Mouse (Mus musculus) megakaryocyte, embryonic 14.5 days (primary cell): ENCODE data around the gene Ccdc167. TPM values are rescaled to one million over a fixed set of nuclear protein-coding genes. Genes with fewer than 3 reads are reported as not detected.

Experiments
- H3K27me3 ChIP-seq: replicated peaks from 2 replicates; pipeline ENCODE3; 2012; ENCODE audit warnings: inconsistent platforms
- H3K36me3 ChIP-seq: replicated peaks from 2 replicates; pipeline ENCODE3; 2012; ENCODE audit warnings: low read length, inconsistent platforms, mixed read lengths
- H3K4me1 ChIP-seq: 2 replicates; pipeline ENCODE4 v1.6.1; 2012; ENCODE audit warnings: inconsistent platforms
- H3K4me3 ChIP-seq: replicated peaks from 2 replicates; pipeline ENCODE3; 2012; ENCODE audit warnings: moderate library complexity, mild to moderate bottlenecking, inconsistent platforms
- H3K9me3 ChIP-seq: 2 replicates; pipeline ENCODE4 v1.6.1; 2012; ENCODE audit warnings: inconsistent platforms
- FLI1 ChIP-seq: IDR thresholded peaks from 2 replicates; pipeline ENCODE4 v1.6.1; 2012; ENCODE audit warnings: low read length, inconsistent platforms, mixed read lengths
- GATA1 ChIP-seq: IDR thresholded peaks from 3 replicates; pipeline ENCODE4 v1.6.1; 2012; ENCODE audit warnings: mixed read lengths, low read length, inconsistent platforms, borderline replicate concordance
- polyA plus RNA-seq: library from polyadenylated mRNA; stranded (reverse); fragments of >175 nt; gene quantifications from 2 replicates; pipeline ENCODE4 v1.2.3, GENCODE M21; 2012; ENCODE audit warnings: low replicate concordance; ENCODE audit not compliant: insufficient read depth

Ccdc167 gene
- polyA plus RNA-seq, 1 experiment = 9.1 TPM

GRCm38 (mm10) chr17:29678526-29678925, 38.3 kb downstream of the Ccdc167 start:
- TF ChIP-seq GATA1 (no peak), FLI1 (no peak)
- no peaks in the 10 kb centered on the region for H3K9me3 ChIP-seq
- H3K36me3 ChIP-seq = peaks cover 99% of the 10 kb centered on the region
- no peaks in the 10 kb centered on the region for H3K27me3 ChIP-seq
- H3K4me1 ChIP-seq = peaks cover 13% of the 10 kb centered on the region
- H3K4me3 ChIP-seq = no peak overlapping the region

- H3K9me3 ChIP-seq = no peaks in the 10 kb centered on the region
- no peak for TF ChIP-seq FLI1
- no peak for TF ChIP-seq GATA1
- H3K4me1 ChIP-seq = peaks cover 29% of the 10 kb centered on the region
- H3K27me3 ChIP-seq = no peaks in the 10 kb centered on the region
- H3K4me3 ChIP-seq = no peak overlapping the region
- peaks cover 92% of the 10 kb centered on the region for H3K36me3 ChIP-seq
These were observed 43.5 kb downstream of the Ccdc167 start for GRCm38 (mm10) chr17:29673325-29673724.

- no peaks in the 10 kb centered on the region for H3K9me3 ChIP-seq
- no peak overlapping the region for H3K4me3 ChIP-seq
- TF ChIP-seq GATA1 (no peak), FLI1 (no peak)
- no peaks in the 10 kb centered on the region for H3K27me3 ChIP-seq
- peaks cover 41% of the 10 kb centered on the region for H3K4me1 ChIP-seq
- H3K36me3 ChIP-seq = peaks cover 92% of the 10 kb centered on the region
These were observed 45.8 kb downstream of the Ccdc167 start for GRCm38 (mm10) chr17:29671021-29671420.

GRCm38 (mm10) chr17:29669936-29670335, 46.9 kb downstream of the Ccdc167 start:
- H3K4me3 ChIP-seq = no peak overlapping the region
- H3K36me3 ChIP-seq = peaks cover 90% of the 10 kb centered on the region
- peaks cover 47% of the 10 kb centered on the region for H3K4me1 ChIP-seq
- H3K9me3 ChIP-seq = no peaks in the 10 kb centered on the region
- no peak for TF ChIP-seq GATA1
- TF ChIP-seq FLI1 = no peak
- no peaks in the 10 kb centered on the region for H3K27me3 ChIP-seq

- H3K4me3 ChIP-seq = no peak overlapping the region
- H3K9me3 ChIP-seq = no peaks in the 10 kb centered on the region
- peaks cover 55% of the 10 kb centered on the region for H3K4me1 ChIP-seq
- no peaks in the 10 kb centered on the region for H3K27me3 ChIP-seq
- no peak for TF ChIP-seq GATA1
- TF ChIP-seq FLI1 = no peak
- peaks cover 91% of the 10 kb centered on the region for H3K36me3 ChIP-seq
These were observed 47.8 kb downstream of the Ccdc167 start for GRCm38 (mm10) chr17:29669030-29669429.

GRCm38 (mm10) chr17:29668051-29668986, 48.5 kb downstream of the Ccdc167 start:
- TF ChIP-seq FLI1 = no peak
- no peak for TF ChIP-seq GATA1
- H3K9me3 ChIP-seq = no peaks in the 10 kb centered on the region
- peaks cover 91% of the 10 kb centered on the region for H3K36me3 ChIP-seq

GRCm38 (mm10) chr17:29662145-29662544, 54.7 kb downstream of the Ccdc167 start:
- no peaks in the 10 kb centered on the region for H3K9me3 ChIP-seq
- peaks cover 51% of the 10 kb centered on the region for H3K4me1 ChIP-seq
- no peaks in the 10 kb centered on the region for H3K27me3 ChIP-seq
- TF ChIP-seq FLI1 (no peak), GATA1 (no peak)
- H3K4me3 ChIP-seq = no peak overlapping the region
- peaks cover 45% of the 10 kb centered on the region for H3K36me3 ChIP-seq

More at GRCm38 (mm10) chr17:29668051-29668986, 48.5 kb downstream of the Ccdc167 start:
- no peaks in the 10 kb centered on the region for H3K27me3 ChIP-seq
- H3K4me1 ChIP-seq = peaks cover 55% of the 10 kb centered on the region
- H3K4me3 ChIP-seq = no peak overlapping the region

- H3K27me3 ChIP-seq = no peaks in the 10 kb centered on the region
- H3K36me3 ChIP-seq = peaks cover 33% of the 10 kb centered on the region
- H3K4me3 ChIP-seq = peak overlapping the region; percentile 99
- no peaks in the 10 kb centered on the region for H3K9me3 ChIP-seq
- no peak for TF ChIP-seq GATA1
- no peak for TF ChIP-seq FLI1
- H3K4me1 ChIP-seq = peaks cover 45% of the 10 kb centered on the region
These were observed 56.0 kb downstream of the Ccdc167 start for GRCm38 (mm10) chr17:29660762-29661391.

GRCm38 (mm10) chr17:29660076-29660761, 56.6 kb downstream of the Ccdc167 start, which contains the start of gene Cmtr1:
TSS of gene Cmtr1 (plus strand) at chr17:29660595.
- Histone ChIP-seq H3K36me3 (peaks cover 28% of the 10 kb centered on the region), H3K4me3 (peak within 1 kb of the TSS; percentile 99), H3K9me3 (no peaks in the 10 kb centered on the region), H3K4me1 (peaks cover 44% of the 10 kb centered on the region), H3K27me3 (no peaks in the 10 kb centered on the region)
- no peak for TF ChIP-seq GATA1
- no peak for TF ChIP-seq FLI1

GRCm38 (mm10) chr17:29658249-29658648, 58.6 kb downstream of the Ccdc167 start:
- Histone ChIP-seq H3K4me3 (peak overlapping the region; percentile 43), H3K27me3 (no peaks in the 10 kb centered on the region), H3K9me3 (peaks cover 3% of the 10 kb centered on the region; the same call in 1 of the 2 replicates), H3K36me3 (peaks cover 8% of the 10 kb centered on the region), H3K4me1 (peaks cover 33% of the 10 kb centered on the region)
- TF ChIP-seq GATA1 (no peak), FLI1 (no peak)
